Mouse (Mus musculus): ENCODE measurements at regions not wholly inside any gene's neighbourhood (a gene's known extent, or its start where the extent isn't known, plus 50 kb on each side); places are given as distances from the start of the nearest gene placed in this dataset.

DNA sequence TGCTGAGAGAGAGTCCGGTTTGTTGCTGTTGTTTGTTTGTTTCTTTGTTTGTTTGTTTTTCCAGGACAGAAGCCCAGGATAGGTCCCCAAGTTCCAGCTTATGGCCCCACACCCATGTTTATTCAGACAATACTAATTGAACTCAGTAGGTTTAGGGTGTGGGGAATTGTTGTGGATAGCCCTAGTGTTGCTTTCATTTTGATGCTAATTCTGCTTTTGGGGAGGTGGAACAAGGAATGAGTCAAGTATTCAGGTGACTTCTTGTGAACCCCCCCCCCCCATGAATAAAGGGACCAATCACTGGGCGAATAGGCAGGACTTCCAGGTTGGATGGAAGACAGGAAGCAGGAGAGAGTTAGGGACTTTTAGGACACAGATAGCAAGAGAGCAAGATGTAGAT lies 75.0 kb upstream of the Intu start:
- no peak for DNase-seq (ENCODE audit: low read depth, low spot score)

DNA sequence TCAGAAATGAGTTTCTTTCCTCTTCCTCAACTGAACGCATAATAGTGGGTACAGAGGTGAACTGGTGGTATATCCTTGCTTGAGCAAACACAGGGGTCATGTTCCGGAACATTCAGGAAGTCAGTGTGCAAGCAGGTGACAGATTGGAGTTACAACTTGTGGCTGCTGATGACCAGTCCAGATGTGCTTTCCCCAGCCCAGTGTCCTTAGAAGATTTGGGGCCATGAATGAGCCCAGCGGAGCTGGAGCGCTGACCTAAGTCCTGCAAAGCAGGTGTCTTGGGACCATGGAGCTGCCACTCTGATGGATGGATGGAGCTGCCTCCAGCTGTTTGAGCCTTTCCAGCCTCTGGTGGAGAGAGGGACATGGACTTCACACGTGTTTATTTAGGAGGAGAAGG lies 72.6 kb upstream of the Intu start:
- DNase-seq (ENCODE audit: low read depth, low spot score): no peak

DNA sequence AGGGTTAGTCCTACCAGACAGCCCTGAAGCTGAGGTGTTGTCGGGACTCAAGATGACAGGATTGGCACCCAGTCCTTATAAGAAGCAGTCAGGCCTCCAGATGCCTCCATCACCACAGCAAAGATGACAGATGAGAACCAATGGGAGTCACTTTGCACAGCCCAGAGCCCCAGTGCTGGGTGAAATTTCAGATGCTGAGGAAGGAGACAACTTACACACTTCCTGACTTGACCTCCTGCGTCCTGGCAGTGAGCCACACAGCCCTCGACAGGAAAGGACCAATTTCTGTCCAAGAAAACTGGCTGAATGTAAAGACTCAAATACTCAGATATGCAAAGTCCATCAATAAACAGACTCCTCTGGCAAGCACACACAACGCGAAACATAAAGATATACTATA lies 67.6 kb upstream of the Intu start:
- no peak for DNase-seq (ENCODE audit: low read depth, low spot score)

DNA sequence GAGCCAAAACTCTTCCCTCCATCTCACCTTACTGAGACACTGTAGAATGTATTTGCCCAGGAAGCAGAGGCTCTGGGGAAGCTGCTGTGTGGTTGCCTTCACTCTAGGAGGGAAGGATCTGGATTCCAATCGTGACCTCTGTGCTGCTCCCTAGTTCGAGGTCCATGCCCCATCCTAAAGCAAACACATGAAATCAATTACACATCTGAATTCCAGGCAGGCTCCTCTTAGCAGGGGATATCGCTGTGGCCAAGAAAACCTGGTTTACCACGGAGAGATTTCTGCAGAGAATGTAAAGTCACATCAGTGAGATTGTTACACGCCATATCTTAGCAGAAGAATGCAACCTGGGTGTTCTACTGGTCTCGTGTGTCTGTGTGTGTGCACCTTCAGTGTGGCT lies 61.0 kb upstream of the Intu start:
- no peak for DNase-seq (ENCODE audit: low read depth, low spot score)

DNA sequence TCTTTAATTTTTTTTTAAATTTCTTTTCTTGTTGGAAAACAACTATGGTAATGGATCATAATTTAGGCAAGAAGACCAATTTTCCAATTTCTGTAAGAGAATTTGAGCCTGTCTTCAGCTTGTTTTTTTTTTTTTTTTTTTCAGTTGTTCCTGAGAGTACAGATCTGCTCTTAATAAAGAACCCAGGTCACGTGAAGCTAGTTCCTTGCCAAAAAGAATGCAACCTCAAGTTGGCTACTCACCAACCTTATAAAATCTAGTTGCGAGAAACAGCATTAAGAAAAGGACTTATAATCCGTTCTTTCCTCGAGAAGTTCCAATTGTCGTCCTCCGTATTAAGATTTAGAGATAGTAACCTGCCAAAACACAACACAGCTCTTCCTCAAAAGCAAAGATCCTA lies 58.3 kb upstream of the Intu start:
- no peak for DNase-seq (ENCODE audit: low read depth, low spot score)

DNA sequence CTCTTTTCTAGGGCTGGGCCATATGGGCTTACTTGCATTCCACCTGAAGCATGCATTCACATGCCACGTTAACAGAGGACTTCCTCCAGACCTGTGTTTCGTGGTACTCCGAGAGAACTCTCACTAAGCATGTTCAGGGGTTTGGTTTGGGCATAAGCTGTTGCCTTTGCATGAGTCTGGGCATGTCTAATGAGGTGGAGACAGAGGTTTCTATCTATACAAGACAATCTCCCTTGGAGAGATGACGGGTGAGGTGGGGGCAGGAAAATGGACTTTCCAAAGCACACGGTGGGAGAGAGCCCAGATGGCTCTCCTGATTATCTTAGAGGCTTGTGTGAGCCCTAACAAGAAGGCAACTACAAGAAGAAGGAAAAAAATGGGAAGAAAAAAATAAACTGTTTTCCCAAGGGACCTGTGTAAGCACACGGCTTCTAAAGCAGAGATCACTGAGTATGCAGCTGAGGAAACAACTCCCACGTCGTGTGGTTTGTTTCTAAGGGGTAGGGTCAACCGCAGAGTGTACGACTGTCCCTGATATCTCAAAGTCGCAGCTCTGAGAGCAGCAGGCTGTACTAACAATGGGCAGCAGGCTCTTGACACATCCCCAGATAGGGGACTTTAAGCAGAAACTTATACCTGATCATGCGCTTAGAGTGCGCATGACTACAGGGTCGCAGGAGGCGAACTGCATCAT lies 50.7 kb upstream of the Intu start:
- no peak for DNase-seq (ENCODE audit: low read depth, low spot score)
